Mouse (Mus musculus): ENCODE measurements at regions not wholly inside any gene's neighbourhood (a gene's known extent, or its start where the extent isn't known, plus 50 kb on each side); places are given as distances from the start of the nearest gene placed in this dataset.

DNA sequence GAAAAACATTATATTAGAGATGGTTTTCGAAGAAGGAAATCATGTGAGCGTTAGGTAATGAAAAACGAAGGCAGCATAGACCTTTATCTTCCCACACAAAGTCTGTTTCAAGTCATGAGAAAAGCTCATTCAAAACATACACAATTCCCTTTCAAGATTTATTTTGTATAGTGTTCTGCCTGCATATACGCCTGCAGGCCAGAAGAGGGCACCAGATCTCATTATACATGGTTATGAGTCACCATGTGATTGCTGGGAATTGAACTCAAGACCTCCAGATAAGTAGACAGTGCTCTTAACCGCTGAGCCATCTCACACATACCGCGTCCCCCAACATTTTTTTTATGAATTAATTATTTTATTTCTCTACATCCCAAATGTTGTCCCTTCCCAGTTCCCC lies 578.3 kb upstream of the Ccdc54 start:
- no peaks in the 10 kb centered on the region for H3K36me3 ChIP-seq (ENCODE audit: control insufficient read depth, insufficient read depth, low read length)
- H3K27ac ChIP-seq (ENCODE audit: low read depth, low read length): no peak overlapping the region
- no peak overlapping the region for H3K4me3 ChIP-seq (ENCODE audit: low read depth, low read length)
- no peaks in the 10 kb centered on the region for H3K9me3 ChIP-seq (replicated peaks; ENCODE audit: control insufficient read depth, low read length)
- 61% methylated on average over 7 of the region's 7 CpGs for WGBS (ENCODE audit: insufficient replicate concordance)
- no peak overlapping the region for H3K4me2 ChIP-seq
- no peak for ATAC-seq (replicated peaks; ENCODE audit: insufficient number of reproducible peaks, low FRiP score, low TSS enrichment)
- no peaks in the 10 kb centered on the region for H3K4me1 ChIP-seq (ENCODE audit: control insufficient read depth, insufficient read depth, low read length)
- no peaks in the 10 kb centered on the region for H3K27me3 ChIP-seq (ENCODE audit: control insufficient read depth, insufficient read depth, low read length)
- H3K9ac ChIP-seq (ENCODE audit: low read depth, low read length): no peak overlapping the region

DNA sequence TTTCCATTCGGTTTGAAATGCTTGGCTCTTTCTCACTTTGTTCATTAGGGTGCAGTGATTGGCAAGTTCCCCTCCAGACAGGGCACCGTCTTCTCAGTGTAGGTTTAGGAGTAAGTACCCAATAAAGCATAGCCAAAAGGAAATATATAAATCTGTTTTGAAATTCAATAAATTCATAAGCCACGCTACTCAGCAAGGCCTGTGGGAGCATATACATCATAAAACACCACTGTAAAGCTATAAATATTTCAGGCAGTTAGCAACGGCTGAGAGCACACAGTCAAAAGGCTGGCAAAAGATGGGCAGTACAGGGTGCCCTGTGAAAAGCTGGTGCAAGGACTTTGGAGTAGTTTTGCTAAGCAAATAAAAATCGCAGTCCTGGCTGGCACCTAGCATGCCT lies 569.8 kb upstream of the Ccdc54 start:
- WGBS (ENCODE audit: insufficient replicate concordance): 71% methylated on average over 5 of the region's 5 CpGs
- H3K27ac ChIP-seq (ENCODE audit: low read depth, low read length): no peak overlapping the region
- H3K4me3 ChIP-seq (ENCODE audit: low read depth, low read length): no peak overlapping the region
- no peak for ATAC-seq (replicated peaks; ENCODE audit: insufficient number of reproducible peaks, low FRiP score, low TSS enrichment)
- no peaks in the 10 kb centered on the region for H3K36me3 ChIP-seq (ENCODE audit: control insufficient read depth, insufficient read depth, low read length)
- no peaks in the 10 kb centered on the region for H3K9me3 ChIP-seq (replicated peaks; ENCODE audit: control insufficient read depth, low read length)
- H3K9ac ChIP-seq (ENCODE audit: low read depth, low read length): no peak overlapping the region
- no peaks in the 10 kb centered on the region for H3K4me1 ChIP-seq (ENCODE audit: control insufficient read depth, insufficient read depth, low read length)
- H3K4me2 ChIP-seq: no peak overlapping the region
- no peaks in the 10 kb centered on the region for H3K27me3 ChIP-seq (ENCODE audit: control insufficient read depth, insufficient read depth, low read length)

DNA sequence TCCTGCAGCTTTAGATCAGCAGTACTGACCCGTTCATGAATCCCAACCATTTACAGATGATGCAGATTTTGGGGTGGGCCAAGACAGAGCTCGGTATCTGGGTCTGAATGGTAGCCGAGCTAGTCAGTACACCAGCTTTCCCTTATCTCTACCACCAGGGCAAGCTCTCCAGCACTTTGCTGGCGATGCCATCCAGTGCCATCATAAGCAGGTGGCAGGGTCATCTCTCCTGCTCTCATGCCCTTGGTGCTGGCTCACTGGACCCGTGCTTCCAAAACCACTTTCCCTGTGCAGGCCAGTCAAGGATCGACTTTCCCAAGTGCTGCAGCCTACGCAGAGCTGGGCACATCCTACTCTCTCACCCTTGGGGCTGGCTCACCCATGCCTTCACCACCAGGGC lies 547.6 kb upstream of the Ccdc54 start:
- no peak overlapping the region for H3K27ac ChIP-seq (ENCODE audit: low read depth, low read length)
- no peak overlapping the region for H3K9ac ChIP-seq (ENCODE audit: low read depth, low read length)
- H3K36me3 ChIP-seq (ENCODE audit: control insufficient read depth, insufficient read depth, low read length): no peaks in the 10 kb centered on the region
- no peaks in the 10 kb centered on the region for H3K4me1 ChIP-seq (ENCODE audit: control insufficient read depth, insufficient read depth, low read length)
- WGBS (ENCODE audit: insufficient replicate concordance): 78% methylated on average over 7 of the region's 7 CpGs
- H3K4me2 ChIP-seq: no peak overlapping the region
- no peak for ATAC-seq (replicated peaks; ENCODE audit: insufficient number of reproducible peaks, low FRiP score, low TSS enrichment)
- H3K4me3 ChIP-seq (ENCODE audit: low read depth, low read length): no peak overlapping the region
- no peaks in the 10 kb centered on the region for H3K27me3 ChIP-seq (ENCODE audit: control insufficient read depth, insufficient read depth, low read length)
- no peaks in the 10 kb centered on the region for H3K9me3 ChIP-seq (replicated peaks; ENCODE audit: control insufficient read depth, low read length)

DNA sequence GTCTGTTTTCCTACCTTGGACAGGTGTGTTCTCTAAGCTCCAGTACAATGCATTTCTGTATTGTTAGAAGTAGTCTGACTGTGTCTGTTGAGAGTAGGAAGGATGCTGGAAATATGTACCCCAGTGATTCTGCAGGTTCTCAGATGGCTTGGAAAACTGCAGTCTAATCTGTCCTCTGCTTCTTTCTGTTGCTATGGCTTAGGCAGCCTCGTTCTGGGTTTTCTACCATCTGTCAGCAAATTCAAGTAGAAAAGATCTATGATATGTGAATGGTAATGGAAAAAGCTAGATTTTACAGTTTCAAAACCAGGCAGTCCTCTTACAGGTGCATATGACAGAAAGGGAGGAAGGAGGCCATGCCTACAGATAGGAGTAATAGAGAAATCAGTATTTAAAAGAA lies 528.9 kb upstream of the Ccdc54 start:
- Histone ChIP-seq H3K4me3 (ENCODE audit: low read depth, low read length) (no peak overlapping the region), H3K27me3 (ENCODE audit: control insufficient read depth, insufficient read depth, low read length) (no peaks in the 10 kb centered on the region), H3K4me1 (ENCODE audit: control insufficient read depth, insufficient read depth, low read length) (no peaks in the 10 kb centered on the region), H3K9ac (ENCODE audit: low read depth, low read length) (no peak overlapping the region), H3K36me3 (ENCODE audit: control insufficient read depth, insufficient read depth, low read length) (no peaks in the 10 kb centered on the region), H3K9me3 (replicated peaks; ENCODE audit: control insufficient read depth, low read length) (no peaks in the 10 kb centered on the region), H3K4me2 (no peak overlapping the region), H3K27ac (ENCODE audit: low read depth, low read length) (no peak overlapping the region)
- ATAC-seq (replicated peaks; ENCODE audit: insufficient number of reproducible peaks, low FRiP score, low TSS enrichment): no peak
- 66% methylated on average over 1 of the region's 1 CpGs for WGBS (ENCODE audit: insufficient replicate concordance)

DNA sequence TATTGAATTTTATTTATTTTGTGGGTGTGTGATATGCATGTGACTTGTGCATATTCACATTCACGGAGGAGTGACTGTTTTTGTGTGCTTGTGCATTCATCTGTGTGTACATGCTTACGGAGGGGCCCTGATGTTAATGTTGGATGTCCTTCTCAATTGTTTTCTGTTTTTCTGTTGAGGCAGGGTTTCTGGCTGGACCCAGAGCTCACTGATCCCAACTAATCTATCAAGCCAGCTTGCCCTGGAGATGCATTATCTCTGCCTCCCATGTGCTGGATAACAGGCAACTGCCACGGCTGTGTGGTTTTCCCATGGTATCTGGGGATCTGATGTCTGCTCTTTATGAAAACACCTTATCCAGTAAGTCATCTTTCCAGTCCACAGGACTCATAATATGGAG lies 527.4 kb upstream of the Ccdc54 start:
- Histone ChIP-seq H3K36me3 (ENCODE audit: control insufficient read depth, insufficient read depth, low read length) (no peaks in the 10 kb centered on the region), H3K4me3 (ENCODE audit: low read depth, low read length) (no peak overlapping the region), H3K4me1 (ENCODE audit: control insufficient read depth, insufficient read depth, low read length) (no peaks in the 10 kb centered on the region), H3K4me2 (no peak overlapping the region), H3K27ac (ENCODE audit: low read depth, low read length) (no peak overlapping the region), H3K9ac (ENCODE audit: low read depth, low read length) (no peak overlapping the region), H3K27me3 (ENCODE audit: control insufficient read depth, insufficient read depth, low read length) (no peaks in the 10 kb centered on the region), H3K9me3 (replicated peaks; ENCODE audit: control insufficient read depth, low read length) (no peaks in the 10 kb centered on the region)
- WGBS (ENCODE audit: insufficient replicate concordance): 43% methylated on average over 3 of the region's 3 CpGs
- ATAC-seq (replicated peaks; ENCODE audit: insufficient number of reproducible peaks, low FRiP score, low TSS enrichment): no peak

DNA sequence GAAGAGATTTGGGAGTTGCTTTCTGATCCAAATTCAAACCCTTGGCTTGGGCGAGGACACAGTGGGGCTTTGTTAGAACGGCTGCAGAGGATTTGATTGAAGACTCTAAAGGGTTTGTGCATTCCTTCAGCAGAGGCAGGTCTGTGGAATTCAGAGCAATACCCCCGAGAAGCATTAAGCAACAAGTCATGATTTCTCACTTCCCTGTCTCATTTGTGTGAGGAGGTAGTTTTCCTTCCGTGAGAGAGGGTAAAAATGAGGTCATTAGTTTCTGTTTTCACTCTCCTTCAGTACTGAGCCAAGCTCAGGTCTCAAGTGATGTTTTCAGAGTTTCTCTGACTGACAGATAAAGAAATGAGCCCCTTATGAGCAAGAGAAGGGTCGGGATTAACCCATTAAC lies 526.9 kb upstream of the Ccdc54 start:
- no peak for ATAC-seq (replicated peaks; ENCODE audit: insufficient number of reproducible peaks, low FRiP score, low TSS enrichment)
- Histone ChIP-seq H3K9me3 (replicated peaks; ENCODE audit: control insufficient read depth, low read length) (no peaks in the 10 kb centered on the region), H3K9ac (ENCODE audit: low read depth, low read length) (no peak overlapping the region), H3K27ac (ENCODE audit: low read depth, low read length) (no peak overlapping the region), H3K4me2 (peak overlapping the region; percentile 43), H3K27me3 (ENCODE audit: control insufficient read depth, insufficient read depth, low read length) (no peaks in the 10 kb centered on the region), H3K4me1 (ENCODE audit: control insufficient read depth, insufficient read depth, low read length) (no peaks in the 10 kb centered on the region), H3K4me3 (ENCODE audit: low read depth, low read length) (no peak overlapping the region), H3K36me3 (ENCODE audit: control insufficient read depth, insufficient read depth, low read length) (no peaks in the 10 kb centered on the region)
- WGBS (ENCODE audit: insufficient replicate concordance): 23% methylated on average over 5 of the region's 5 CpGs

DNA sequence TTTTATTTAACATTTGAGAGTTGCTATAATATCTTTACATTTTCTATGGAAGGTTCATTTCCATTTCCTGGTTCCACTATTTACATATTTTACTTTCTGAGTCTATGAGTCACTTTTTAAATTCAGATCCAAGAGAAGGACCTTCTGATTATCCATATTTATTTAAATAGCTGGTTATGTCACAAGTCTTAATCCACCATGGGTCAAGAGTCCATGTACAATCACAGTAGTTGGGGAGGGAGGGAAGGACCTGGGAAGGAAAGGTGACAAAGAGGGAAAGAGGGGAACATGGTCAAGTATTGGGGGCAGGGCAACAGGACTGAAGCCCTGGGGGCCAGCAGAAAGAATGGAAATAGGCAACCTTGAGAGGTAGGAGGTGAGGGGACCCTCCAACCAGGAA lies 518.9 kb upstream of the Ccdc54 start:
- H3K36me3 ChIP-seq (ENCODE audit: control insufficient read depth, insufficient read depth, low read length): no peaks in the 10 kb centered on the region
- no peak overlapping the region for H3K9ac ChIP-seq (ENCODE audit: low read depth, low read length)
- no peaks in the 10 kb centered on the region for H3K4me1 ChIP-seq (ENCODE audit: control insufficient read depth, insufficient read depth, low read length)
- no peak overlapping the region for H3K4me2 ChIP-seq
- H3K9me3 ChIP-seq (replicated peaks; ENCODE audit: control insufficient read depth, low read length): no peaks in the 10 kb centered on the region
- no peak overlapping the region for H3K4me3 ChIP-seq (ENCODE audit: low read depth, low read length)
- no peak for ATAC-seq (replicated peaks; ENCODE audit: insufficient number of reproducible peaks, low FRiP score, low TSS enrichment)
- no peak overlapping the region for H3K27ac ChIP-seq (ENCODE audit: low read depth, low read length)
- H3K27me3 ChIP-seq (ENCODE audit: control insufficient read depth, insufficient read depth, low read length): no peaks in the 10 kb centered on the region

DNA sequence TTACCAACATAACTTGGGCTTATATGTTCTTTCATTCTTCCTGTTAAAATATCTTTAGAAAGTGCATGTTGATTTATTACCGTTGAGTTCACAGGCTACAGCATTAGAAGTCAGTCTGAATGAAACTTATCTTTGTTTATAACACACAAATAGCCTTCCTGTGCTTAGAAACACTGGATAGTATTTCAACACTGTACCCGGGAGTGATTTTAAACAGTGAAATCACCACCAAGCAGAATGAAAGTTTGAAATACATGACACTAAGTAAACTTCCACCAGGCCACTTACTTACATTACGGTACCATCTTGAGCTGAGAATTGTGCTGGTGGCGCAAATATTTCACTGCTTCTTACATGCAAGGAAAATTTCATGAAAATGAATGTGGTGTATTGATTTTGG lies 516.5 kb upstream of the Ccdc54 start:
- Histone ChIP-seq H3K27me3 (ENCODE audit: control insufficient read depth, insufficient read depth, low read length) (no peaks in the 10 kb centered on the region), H3K27ac (ENCODE audit: low read depth, low read length) (no peak overlapping the region), H3K36me3 (ENCODE audit: control insufficient read depth, insufficient read depth, low read length) (no peaks in the 10 kb centered on the region), H3K4me2 (no peak overlapping the region), H3K4me1 (ENCODE audit: control insufficient read depth, insufficient read depth, low read length) (no peaks in the 10 kb centered on the region), H3K4me3 (ENCODE audit: low read depth, low read length) (no peak overlapping the region), H3K9me3 (replicated peaks; ENCODE audit: control insufficient read depth, low read length) (no peaks in the 10 kb centered on the region), H3K9ac (ENCODE audit: low read depth, low read length) (no peak overlapping the region)
- 64% methylated on average over 4 of the region's 4 CpGs for WGBS (ENCODE audit: insufficient replicate concordance)
- ATAC-seq (replicated peaks; ENCODE audit: insufficient number of reproducible peaks, low FRiP score, low TSS enrichment): no peak

DNA sequence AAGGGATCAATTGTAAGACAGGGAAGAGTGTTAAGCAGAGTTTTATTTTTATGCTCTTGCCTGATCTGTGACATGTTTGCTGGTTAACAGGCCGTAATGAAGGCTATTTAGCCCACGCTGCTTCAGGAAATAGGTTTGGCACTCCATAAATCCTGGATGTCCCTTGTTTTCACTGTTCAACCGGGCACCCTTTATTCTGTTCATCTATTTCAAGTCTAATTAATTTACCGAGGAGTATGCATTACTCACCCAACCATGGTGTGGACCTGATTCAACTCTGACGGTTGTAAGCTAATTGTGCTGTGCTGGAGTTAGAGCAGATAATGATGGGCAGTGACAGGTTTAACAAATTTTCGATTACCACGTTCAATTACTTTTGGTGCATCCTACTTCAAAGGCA lies 495.6 kb upstream of the Ccdc54 start:
- Histone ChIP-seq H3K9me3 (replicated peaks; ENCODE audit: control insufficient read depth, low read length) (no peaks in the 10 kb centered on the region), H3K4me3 (ENCODE audit: low read depth, low read length) (no peak overlapping the region), H3K36me3 (ENCODE audit: control insufficient read depth, insufficient read depth, low read length) (no peaks in the 10 kb centered on the region), H3K27ac (ENCODE audit: low read depth, low read length) (no peak overlapping the region), H3K9ac (ENCODE audit: low read depth, low read length) (no peak overlapping the region), H3K27me3 (ENCODE audit: control insufficient read depth, insufficient read depth, low read length) (no peaks in the 10 kb centered on the region), H3K4me1 (ENCODE audit: control insufficient read depth, insufficient read depth, low read length) (no peaks in the 10 kb centered on the region), H3K4me2 (no peak overlapping the region)
- WGBS (ENCODE audit: insufficient replicate concordance): 82% methylated on average over 7 of the region's 7 CpGs
- ATAC-seq (replicated peaks; ENCODE audit: insufficient number of reproducible peaks, low FRiP score, low TSS enrichment): no peak

Data from heart, embryonic 11.5 days (tissue).